Mouse (Mus musculus) heart, embryonic 10.5 days (tissue): ENCODE results near the gene Rhoh. TPM values are rescaled to one million over a fixed set of nuclear protein-coding genes. Genes with fewer than 3 reads are reported as not detected.

Source experiments
- DNase-seq: peaks from one replicate; pipeline ENCODE4 v3.0.0-alpha.2; 2017; ENCODE audit warnings: low spot score
- H3K27ac ChIP-seq: fragments of 300-500 bp; sonication (generic); 2 replicates; pipeline ENCODE4 v1.5.1; 2016; ENCODE audit warnings: mild to moderate bottlenecking
- H3K27me3 ChIP-seq: fragments of 300-500 bp; sonication (generic); 2 replicates; pipeline ENCODE4 v1.6.1; 2016; ENCODE audit warnings: mild to moderate bottlenecking; ENCODE audit not compliant: poor library complexity, insufficient read depth, severe bottlenecking
- H3K36me3 ChIP-seq: fragments of 300-500 bp; sonication (generic); 2 replicates; pipeline ENCODE4 v1.6.1; 2016; ENCODE audit warnings: mild to moderate bottlenecking, moderate library complexity
- H3K4me1 ChIP-seq: fragments of 300-500 bp; sonication (generic); 2 replicates; pipeline ENCODE4 v1.6.1; 2016; ENCODE audit warnings: mild to moderate bottlenecking
- H3K4me3 ChIP-seq: fragments of 300-500 bp; sonication (generic); 2 replicates; pipeline ENCODE4 v1.5.1; 2016; ENCODE audit warnings: mild to moderate bottlenecking, moderate library complexity
- H3K9me3 ChIP-seq: fragments of 300-500 bp; sonication (generic); 2 replicates; pipeline ENCODE4 v1.6.1; 2016; ENCODE audit warnings: mild to moderate bottlenecking, moderate library complexity
- WGBS: fragments of 180-500 bp; shearing (Covaris S2); methylation state at CpG from one replicate; pipeline ENCODE4 v1.1.7; 2016; 5-methylcytosine and 5-hydroxymethylcytosine counted together
- polyA plus RNA-seq: library from polyadenylated mRNA; unstranded; fragments of >200 nt; fragmentation: Nextera tagmentation; extraction: Ambion mirVana; gene quantifications from 2 replicates; pipeline ENCODE4 v1.2.1, GENCODE M21; 2016

The Rhoh gene
- polyA plus RNA-seq, 1 experiment from 2014 or later = 0.55 TPM

GRCm38 (mm10) chr5:65908751-65909150, 47.7 kb downstream of the Rhoh start:
- Histone ChIP-seq H3K36me3 (peaks cover 3% of the 10 kb centered on the region; the same call in 1 of the 2 replicates), H3K4me3 (no peak overlapping the region), H3K27ac (no peak overlapping the region), H3K9me3 (peaks cover 6% of the 10 kb centered on the region), H3K4me1 (no peaks in the 10 kb centered on the region), H3K27me3 (no peaks in the 10 kb centered on the region)
- DNase-seq = no peak
- WGBS = 76% methylated on average over 2 of the region's 2 CpGs

- 74% methylated on average over 4 of the region's 4 CpGs for WGBS
- H3K36me3 ChIP-seq = peaks cover 2% of the 10 kb centered on the region; the same call in 1 of the 2 replicates
- DNase-seq = no peak
- H3K27me3 ChIP-seq = no peaks in the 10 kb centered on the region
- no peaks in the 10 kb centered on the region for H3K4me1 ChIP-seq
- no peak overlapping the region for H3K27ac ChIP-seq
- no peak overlapping the region for H3K4me3 ChIP-seq
- H3K9me3 ChIP-seq = peaks cover 4% of the 10 kb centered on the region
These were observed 48.3 kb downstream of the Rhoh start for GRCm38 (mm10) chr5:65909321-65909720.

GRCm38 (mm10) chr5:65910398-65910797, 49.4 kb downstream of the Rhoh start:
- 75% methylated on average over 4 of the region's 4 CpGs for WGBS
- DNase-seq = no peak
- no peak overlapping the region for H3K27ac ChIP-seq

GRCm38 (mm10) chr5:65911676-65912075, 50.7 kb downstream of the Rhoh start:
- WGBS = 74% methylated on average over 7 of the region's 7 CpGs
- Histone ChIP-seq H3K4me1 (no peaks in the 10 kb centered on the region), H3K27ac (no peak overlapping the region), H3K36me3 (no peaks in the 10 kb centered on the region), H3K4me3 (no peak overlapping the region), H3K9me3 (no peaks in the 10 kb centered on the region), H3K27me3 (no peaks in the 10 kb centered on the region)
- no peak for DNase-seq

More at GRCm38 (mm10) chr5:65910398-65910797, 49.4 kb downstream of the Rhoh start:
- H3K9me3 ChIP-seq = no peaks in the 10 kb centered on the region
- no peak overlapping the region for H3K4me3 ChIP-seq
- no peaks in the 10 kb centered on the region for H3K27me3 ChIP-seq
- no peaks in the 10 kb centered on the region for H3K4me1 ChIP-seq
- H3K36me3 ChIP-seq = no peaks in the 10 kb centered on the region

- no peak for DNase-seq
- 79% methylated on average over 5 of the region's 5 CpGs for WGBS
- Histone ChIP-seq H3K36me3 (no peaks in the 10 kb centered on the region), H3K9me3 (no peaks in the 10 kb centered on the region), H3K27ac (no peak overlapping the region), H3K4me1 (no peaks in the 10 kb centered on the region), H3K27me3 (no peaks in the 10 kb centered on the region), H3K4me3 (no peak overlapping the region)
These were observed 51.2 kb downstream of the Rhoh start for GRCm38 (mm10) chr5:65912201-65912600.

- no peaks in the 10 kb centered on the region for H3K4me1 ChIP-seq
- H3K9me3 ChIP-seq = no peaks in the 10 kb centered on the region
- WGBS = 88% methylated on average over 9 of the region's 9 CpGs
These were observed 52.1 kb downstream of the Rhoh start for GRCm38 (mm10) chr5:65913126-65913525.

GRCm38 (mm10) chr5:65914342-65914741, 53.3 kb downstream of the Rhoh start:
- Histone ChIP-seq H3K36me3 (no peaks in the 10 kb centered on the region), H3K4me1 (peaks cover 5% of the 10 kb centered on the region; the same call in 1 of the 2 replicates), H3K4me3 (no peak overlapping the region), H3K9me3 (no peaks in the 10 kb centered on the region), H3K27me3 (no peaks in the 10 kb centered on the region), H3K27ac (no peak overlapping the region)
- WGBS = 87% methylated on average over 7 of the region's 7 CpGs
- DNase-seq = no peak

More at GRCm38 (mm10) chr5:65913126-65913525, 52.1 kb downstream of the Rhoh start:
- Histone ChIP-seq H3K27me3 (no peaks in the 10 kb centered on the region), H3K4me3 (no peak overlapping the region), H3K36me3 (no peaks in the 10 kb centered on the region), H3K27ac (no peak overlapping the region)
- DNase-seq = no peak

- no peaks in the 10 kb centered on the region for H3K27me3 ChIP-seq
- H3K4me1 ChIP-seq = peaks cover 7% of the 10 kb centered on the region; the same call in 1 of the 2 replicates
- H3K9me3 ChIP-seq = no peaks in the 10 kb centered on the region
- WGBS = 87% methylated on average over 5 of the region's 5 CpGs
- no peaks in the 10 kb centered on the region for H3K36me3 ChIP-seq
- DNase-seq = no peak
- H3K4me3 ChIP-seq = no peak overlapping the region
- no peak overlapping the region for H3K27ac ChIP-seq
These were observed 55.9 kb downstream of the Rhoh start for GRCm38 (mm10) chr5:65916930-65917329.

- Histone ChIP-seq H3K9me3 (no peaks in the 10 kb centered on the region), H3K4me1 (peaks cover 7% of the 10 kb centered on the region; the same call in 1 of the 2 replicates), H3K27ac (no peak overlapping the region), H3K4me3 (no peak overlapping the region), H3K27me3 (no peaks in the 10 kb centered on the region), H3K36me3 (no peaks in the 10 kb centered on the region)
- no peak for DNase-seq
- WGBS = 73% methylated on average over 3 of the region's 3 CpGs
These were observed 57.6 kb downstream of the Rhoh start for GRCm38 (mm10) chr5:65918601-65919000.

GRCm38 (mm10) chr5:65919326-65919725, 58.3 kb downstream of the Rhoh start:
- DNase-seq = no peak
- Histone ChIP-seq H3K4me3 (no peak overlapping the region), H3K27ac (no peak overlapping the region), H3K36me3 (no peaks in the 10 kb centered on the region), H3K27me3 (no peaks in the 10 kb centered on the region), H3K9me3 (no peaks in the 10 kb centered on the region), H3K4me1 (peaks cover 7% of the 10 kb centered on the region; the same call in 1 of the 2 replicates)
- WGBS = 76% methylated on average over 12 of the region's 12 CpGs

- Histone ChIP-seq H3K27ac (no peak overlapping the region), H3K4me3 (no peak overlapping the region), H3K36me3 (no peaks in the 10 kb centered on the region), H3K9me3 (no peaks in the 10 kb centered on the region), H3K4me1 (peaks cover 7% of the 10 kb centered on the region; the same call in 1 of the 2 replicates), H3K27me3 (no peaks in the 10 kb centered on the region)
- no peak for DNase-seq
- 93% methylated on average over 3 of the region's 3 CpGs for WGBS
These were observed 58.9 kb downstream of the Rhoh start for GRCm38 (mm10) chr5:65919904-65920303.

- no peak for DNase-seq
- Histone ChIP-seq H3K9me3 (no peaks in the 10 kb centered on the region), H3K4me1 (peaks cover 7% of the 10 kb centered on the region; the same call in 1 of the 2 replicates), H3K27me3 (no peaks in the 10 kb centered on the region), H3K27ac (no peak overlapping the region), H3K36me3 (no peaks in the 10 kb centered on the region), H3K4me3 (no peak overlapping the region)
- WGBS = 85% methylated on average over 12 of the region's 12 CpGs
These were observed 59.9 kb downstream of the Rhoh start for GRCm38 (mm10) chr5:65920701-65921426.

- whole genome bisulfite sequencing = 73% methylated on average over 9 of the region's 9 CpGs
- Histone ChIP-seq H3K4me1 (peaks cover 7% of the 10 kb centered on the region; the same call in 1 of the 2 replicates), H3K4me3 (no peak overlapping the region), H3K36me3 (no peaks in the 10 kb centered on the region), H3K9me3 (no peaks in the 10 kb centered on the region), H3K27ac (no peak overlapping the region), H3K27me3 (no peaks in the 10 kb centered on the region)
- DNase-seq = no peak
These were observed 60.6 kb downstream of the Rhoh start for GRCm38 (mm10) chr5:65921477-65922138.
